Mouse (Mus musculus) right cerebral cortex, postnatal 14 days (tissue): ENCODE measurements around the gene Tmem43.

ENCODE experiments used
- DNase-seq: peaks from one replicate; pipeline ENCODE4 v3.0.0; 2022

Gene Tmem43

DNA sequence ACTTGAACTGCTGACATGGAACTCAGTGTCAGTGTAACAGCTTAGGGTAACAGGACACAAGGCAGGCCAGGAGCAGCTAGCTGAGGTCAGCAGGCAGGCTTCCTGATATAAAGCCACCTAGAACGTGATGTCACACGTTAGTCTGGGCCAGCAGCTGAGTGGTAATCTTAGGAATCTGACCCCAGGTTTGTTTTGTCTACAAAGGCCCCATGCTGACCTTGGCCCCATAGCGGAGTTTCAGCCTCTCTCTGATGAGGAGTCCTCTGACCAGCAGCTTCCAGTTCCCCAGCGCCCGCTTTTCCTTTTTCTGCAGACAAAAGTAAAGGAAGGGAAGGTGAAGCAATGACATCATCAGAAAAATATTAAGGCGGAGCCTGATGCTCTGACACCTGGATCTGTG lies 17.5 kb downstream of the Tmem43 start:
- DNase-seq, result no peak

DNA sequence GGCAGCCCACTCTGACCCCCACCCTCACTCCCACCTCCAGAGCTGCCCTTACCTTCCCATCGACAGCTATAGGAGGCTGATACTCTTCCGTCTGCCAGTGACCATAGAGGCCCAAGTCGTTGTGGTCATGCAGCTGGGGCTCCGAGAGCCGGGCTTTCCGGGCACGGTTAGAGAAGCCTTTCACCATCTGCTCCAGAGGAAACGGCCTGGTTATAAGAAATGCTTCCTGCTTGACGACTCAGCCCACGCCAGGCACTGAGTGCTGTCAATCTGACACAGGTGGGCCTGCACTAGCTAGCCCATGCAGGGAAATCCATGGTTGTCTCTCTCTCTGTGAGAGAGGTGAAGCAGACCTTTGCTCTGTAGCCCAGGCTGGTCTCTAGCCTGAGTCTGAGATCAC lies 19.6 kb downstream of the Tmem43 start:
- DNase-seq, result no peak

DNA sequence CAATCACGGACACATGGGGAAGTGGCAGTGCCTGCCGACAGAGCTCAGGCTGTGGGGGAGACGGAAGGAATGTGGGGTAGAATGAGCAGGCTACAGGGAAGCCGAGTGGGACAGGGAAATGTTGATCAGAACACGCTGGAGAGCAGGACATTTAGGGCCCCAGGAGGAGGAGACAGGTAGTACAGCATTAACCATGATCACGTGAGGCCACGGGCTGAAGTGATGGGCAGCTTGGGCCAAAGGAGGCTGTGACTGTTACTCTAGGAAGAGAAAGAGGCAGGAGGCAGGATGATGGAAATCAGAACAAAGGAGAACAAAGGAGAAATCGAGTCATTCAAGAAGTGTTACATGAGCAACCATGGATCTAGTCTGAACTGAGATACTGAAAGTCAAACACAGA lies 21.0 kb downstream of the Tmem43 start:
- no peak for DNase-seq

- DNase-seq, result no peak
Measured at GRCm38 (mm10) chr6:91503302-91503701, 29.8 kb downstream of the Tmem43 start.

- DNase-seq, result no peak
Measured at GRCm38 (mm10) chr6:91506036-91506435, 32.5 kb downstream of the Tmem43 start.

DNA sequence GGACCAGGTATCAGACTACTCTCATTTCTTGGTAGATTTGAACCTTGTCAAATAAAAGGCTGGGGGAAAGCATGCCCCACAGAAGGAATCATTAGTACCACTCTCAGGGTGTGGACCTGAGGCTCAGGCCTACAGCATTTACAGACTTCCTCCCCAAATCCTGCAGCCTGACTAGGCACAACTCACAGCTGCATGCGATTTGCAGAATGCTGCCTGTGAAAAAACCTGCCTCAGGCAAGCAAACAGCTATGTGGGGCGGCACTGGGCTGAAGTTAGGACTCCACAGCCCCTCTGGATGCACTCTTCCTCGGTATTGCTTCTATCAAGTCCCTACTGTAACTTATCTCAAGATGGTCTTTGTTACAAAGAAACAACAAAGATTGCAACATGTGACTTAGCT lies 34.5 kb downstream of the Tmem43 start:
- DNase-seq, result no peak

GRCm38 (mm10) chr6:91509326-91509725 lies 35.8 kb downstream of the Tmem43 start:
- peak; percentile 73 for DNase-seq

- no peak for DNase-seq
Measured at GRCm38 (mm10) chr6:91510211-91510610, 36.7 kb downstream of the Tmem43 start.

GRCm38 (mm10) chr6:91514135-91514534 lies 40.6 kb downstream of the Tmem43 start:
- no peak for DNase-seq

DNA sequence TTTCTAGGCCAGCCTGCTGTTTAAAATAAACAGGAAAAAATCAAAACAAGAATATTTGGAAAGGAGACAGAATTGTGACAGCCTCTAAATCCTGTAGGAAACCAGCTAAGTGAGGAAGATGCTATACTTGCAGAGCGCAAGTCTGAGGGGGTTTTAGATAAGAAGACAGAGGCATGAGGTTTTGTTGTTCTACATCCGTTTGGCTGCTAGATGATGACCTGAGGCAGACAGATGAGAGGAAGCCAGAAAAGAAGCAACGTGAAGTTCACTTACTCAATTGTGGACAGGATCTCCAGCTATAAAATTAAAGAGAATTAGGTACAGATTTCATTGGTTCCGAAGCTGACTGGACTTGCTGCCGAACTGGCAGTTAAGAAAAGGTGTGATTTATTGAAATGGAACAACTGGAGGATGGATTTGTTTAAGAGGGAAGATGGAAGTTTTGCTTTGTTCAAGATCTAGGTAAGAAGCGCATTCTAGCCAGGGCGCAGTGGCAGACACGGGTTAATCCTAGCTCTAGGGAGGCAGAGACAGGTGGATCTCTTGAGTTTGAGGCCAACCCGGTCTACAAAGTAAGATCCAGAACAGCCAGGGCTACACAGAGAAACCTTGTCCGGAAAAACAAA lies 41.3 kb downstream of the Tmem43 start:
- DNase-seq, result no peak

DNA sequence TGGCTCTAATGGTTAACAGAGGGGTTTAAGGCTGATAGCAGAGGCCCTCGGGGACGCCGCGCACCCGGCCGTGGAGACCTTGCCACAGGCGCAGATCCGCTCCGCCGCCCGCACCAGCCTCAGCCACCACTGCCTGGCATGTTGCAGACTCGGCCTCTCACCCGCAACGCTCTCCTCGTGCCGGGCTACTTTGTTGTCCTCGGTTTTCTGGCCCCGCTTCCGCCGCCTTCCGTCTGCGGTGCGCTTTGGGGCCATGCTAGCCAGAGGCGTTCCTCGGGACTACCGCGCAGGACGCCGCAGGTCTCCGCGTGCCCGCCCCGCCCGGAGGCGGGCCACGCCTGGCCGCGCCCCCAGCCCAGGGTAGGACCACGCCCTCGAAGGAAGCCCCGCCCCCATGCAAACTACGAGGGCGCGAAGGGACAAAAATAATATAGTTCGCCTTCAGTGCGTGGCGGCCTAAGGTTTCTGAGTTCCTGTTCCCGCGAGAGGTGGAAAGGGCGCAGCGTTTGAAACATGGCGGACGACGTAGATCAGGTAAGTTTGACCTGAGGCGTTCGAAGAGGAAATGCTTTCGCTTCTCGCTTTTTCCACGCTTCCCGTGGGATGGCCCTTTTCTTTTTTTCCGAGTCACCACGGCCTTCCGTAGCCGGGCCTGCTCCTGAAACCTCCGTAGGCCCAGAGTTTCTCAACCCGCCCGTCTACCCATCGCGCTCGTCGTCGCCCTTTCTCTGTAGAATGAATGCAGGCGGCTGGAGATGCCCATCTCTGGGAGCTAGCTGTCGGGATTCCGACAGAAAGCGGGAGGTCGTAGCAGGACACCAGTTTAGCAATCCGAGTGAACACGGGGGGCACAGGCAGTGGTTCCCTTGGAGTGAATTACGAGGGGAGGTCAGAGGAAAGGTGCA lies 42.3 kb downstream of the Tmem43 start, which contains the start of the genes Xpc and Lsm3:
Gene Xpc (minus strand): TSS at position 344 of the 905 bp plus-strand sequence.
Gene Lsm3 (plus strand): TSS at position 384 of the 905 bp plus-strand sequence.
- DNase-seq, result peak; percentile 96

DNA sequence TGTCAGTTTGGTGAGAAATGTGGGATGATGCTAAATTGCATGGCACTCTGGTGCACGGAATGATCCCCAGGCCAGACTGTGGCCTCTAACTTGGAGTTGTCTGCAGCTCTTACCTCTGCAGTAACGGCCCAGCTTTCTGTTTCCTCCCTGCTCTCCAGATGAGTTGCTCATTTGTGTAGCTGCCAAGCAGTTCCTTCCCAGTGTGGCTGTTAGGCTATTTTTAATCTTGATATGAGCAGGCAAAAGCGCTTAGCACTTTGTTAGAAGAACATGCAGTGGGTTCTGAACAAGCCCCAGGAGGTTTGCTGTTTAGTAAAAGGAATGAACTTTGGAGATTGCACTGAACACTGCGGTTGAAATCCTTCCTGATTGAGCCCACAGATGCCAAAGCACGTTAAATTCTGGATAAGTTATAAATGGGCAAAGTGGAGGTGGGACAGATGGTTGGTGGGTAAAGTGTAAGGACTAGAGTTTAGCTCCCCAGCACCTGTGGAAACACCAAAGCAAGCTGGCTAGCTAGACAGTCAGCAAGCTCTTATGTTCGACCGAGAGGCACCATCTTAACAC lies 45.0 kb downstream of the Tmem43 start:
- DNase-seq, result no peak

- no peak for DNase-seq
Measured at GRCm38 (mm10) chr6:91522816-91523215, 49.3 kb downstream of the Tmem43 start.

- no peak for DNase-seq
Measured at GRCm38 (mm10) chr6:91525544-91525943, 52.0 kb downstream of the Tmem43 start.

- no peak for DNase-seq
Measured at GRCm38 (mm10) chr6:91527227-91527860, 53.8 kb downstream of the Tmem43 start.

DNA sequence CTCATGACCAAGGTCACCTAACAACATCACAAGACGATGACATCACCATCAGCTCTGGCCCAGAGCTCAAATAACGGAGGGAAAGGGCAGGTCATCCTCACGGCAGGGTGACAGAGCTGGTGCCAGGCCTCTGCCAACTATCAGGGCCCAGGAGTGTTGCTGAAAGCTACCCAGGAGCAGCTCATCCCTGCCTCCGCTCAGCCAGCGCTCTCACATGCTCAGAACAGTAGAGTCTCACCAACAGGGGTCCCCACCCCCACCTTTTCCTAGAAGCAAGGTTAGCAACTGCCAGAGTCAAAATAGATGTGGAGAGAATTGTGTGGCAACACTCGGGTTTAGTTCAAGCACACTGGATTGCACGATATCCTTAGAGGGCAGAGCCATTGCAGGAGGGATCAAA lies 54.8 kb downstream of the Tmem43 start:
- no peak for DNase-seq

DNA sequence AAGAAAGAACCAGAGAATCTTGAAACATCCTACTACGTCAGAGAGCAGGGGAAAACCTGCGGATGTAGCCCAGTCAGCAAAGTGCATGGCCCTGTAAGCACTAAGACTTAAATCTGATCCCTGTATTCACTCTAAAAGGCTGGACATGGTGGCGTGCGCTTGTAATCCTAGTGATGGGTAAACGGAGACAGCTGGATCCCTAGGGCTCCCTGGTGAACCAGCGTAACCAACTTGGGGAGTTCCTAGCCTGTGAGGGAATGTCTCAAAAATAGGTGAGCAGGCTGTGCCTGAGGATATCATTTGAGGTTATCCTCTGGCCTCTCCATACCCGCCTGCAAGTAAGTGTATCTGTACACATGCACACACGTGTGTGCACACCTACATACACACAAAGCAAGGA lies 57.2 kb downstream of the Tmem43 start:
- DNase-seq, result no peak

GRCm38 (mm10) chr6:91531276-91531675 lies 57.8 kb downstream of the Tmem43 start:
- DNase-seq, result no peak

DNA sequence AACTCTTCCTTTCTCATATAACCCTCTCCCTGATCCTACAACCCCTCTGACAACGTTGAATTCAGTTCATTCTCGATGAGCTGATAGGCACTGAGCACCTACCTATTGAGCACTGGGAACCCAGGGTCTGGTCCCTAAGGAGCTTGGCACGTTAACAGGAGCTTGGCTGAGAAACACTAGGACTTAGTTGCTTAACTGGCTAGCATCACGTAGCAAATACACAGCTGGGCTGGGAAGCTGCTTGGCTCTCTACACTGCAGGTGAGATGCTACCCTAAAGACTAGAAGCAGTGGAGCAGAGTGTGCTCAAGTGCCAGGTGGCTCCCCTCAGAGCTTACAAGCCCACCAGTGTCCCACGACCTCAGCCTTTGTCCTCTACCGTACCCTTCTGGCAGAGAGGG lies 59.2 kb downstream of the Tmem43 start:
- DNase-seq, result no peak

GRCm38 (mm10) chr6:91533359-91533758 lies 59.9 kb downstream of the Tmem43 start:
- DNase-seq, result no peak

DNA sequence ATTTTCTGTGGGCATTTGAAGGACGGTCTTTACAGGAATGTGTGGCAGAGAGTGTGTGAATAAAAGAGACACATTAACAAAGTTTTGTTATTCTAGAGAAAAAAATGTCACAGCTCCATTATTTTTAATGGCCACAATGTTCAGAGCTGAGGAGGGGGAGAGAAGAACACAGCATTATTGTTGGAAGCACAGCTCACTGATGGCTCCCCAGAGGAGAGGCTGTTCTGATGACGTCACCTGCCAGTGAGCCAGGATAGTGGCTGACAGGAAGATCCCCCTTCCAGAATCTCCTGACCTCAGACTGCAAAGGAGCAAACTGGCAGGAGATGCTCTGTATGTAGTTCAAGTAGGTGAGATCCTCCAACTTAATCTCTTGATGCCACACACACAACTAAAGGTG lies 60.3 kb downstream of the Tmem43 start:
- no peak for DNase-seq

- DNase-seq, result no peak
Measured at GRCm38 (mm10) chr6:91534268-91534667, 60.8 kb downstream of the Tmem43 start.

- no peak for DNase-seq
Measured at GRCm38 (mm10) chr6:91535231-91535630, 61.7 kb downstream of the Tmem43 start.
